Mouse (Mus musculus) cerebellum, postnatal 36 days (tissue): ENCODE measurements around the gene Aldh2.
A peak's percentile ranks its signal among the peaks of the same experiment; 100 is the strongest.

ENCODE experiments used
- DNase-seq, 2 experiments: peaks; one replicate each; pipeline ENCODE4 v3.0.0; 2021 to 2022; ENCODE audit warnings: mixed read lengths in 2 of 2

Gene Aldh2

DNA sequence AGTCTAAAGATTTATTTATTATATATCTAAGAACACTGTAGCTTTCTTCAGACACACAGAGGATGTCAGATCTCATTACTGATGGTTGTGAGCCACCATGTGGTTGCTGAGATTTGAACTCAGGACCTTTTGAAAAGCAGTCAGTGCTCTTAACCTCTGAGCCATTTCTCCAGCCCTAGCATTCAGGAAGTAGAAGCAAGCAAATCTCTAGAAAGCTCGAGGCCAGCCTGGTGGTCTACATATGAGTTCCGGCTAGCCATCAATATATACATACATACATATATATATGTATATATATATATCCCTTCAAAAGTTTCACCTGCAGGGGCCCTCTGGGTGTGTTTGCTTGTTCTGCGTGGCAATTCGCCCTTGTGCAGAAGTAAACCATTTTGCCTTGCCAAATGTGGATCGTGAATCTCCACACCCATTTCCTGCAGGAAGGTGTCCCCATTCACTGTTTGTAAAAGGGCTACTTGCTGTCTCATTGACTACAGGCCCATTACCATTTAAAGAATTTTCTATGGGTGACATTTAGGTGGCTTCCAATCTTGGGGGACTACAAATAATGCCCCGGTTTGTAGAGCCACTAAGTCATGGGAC lies 1.2 kb upstream of the Aldh2 start:
- no peak for DNase-seq

DNA sequence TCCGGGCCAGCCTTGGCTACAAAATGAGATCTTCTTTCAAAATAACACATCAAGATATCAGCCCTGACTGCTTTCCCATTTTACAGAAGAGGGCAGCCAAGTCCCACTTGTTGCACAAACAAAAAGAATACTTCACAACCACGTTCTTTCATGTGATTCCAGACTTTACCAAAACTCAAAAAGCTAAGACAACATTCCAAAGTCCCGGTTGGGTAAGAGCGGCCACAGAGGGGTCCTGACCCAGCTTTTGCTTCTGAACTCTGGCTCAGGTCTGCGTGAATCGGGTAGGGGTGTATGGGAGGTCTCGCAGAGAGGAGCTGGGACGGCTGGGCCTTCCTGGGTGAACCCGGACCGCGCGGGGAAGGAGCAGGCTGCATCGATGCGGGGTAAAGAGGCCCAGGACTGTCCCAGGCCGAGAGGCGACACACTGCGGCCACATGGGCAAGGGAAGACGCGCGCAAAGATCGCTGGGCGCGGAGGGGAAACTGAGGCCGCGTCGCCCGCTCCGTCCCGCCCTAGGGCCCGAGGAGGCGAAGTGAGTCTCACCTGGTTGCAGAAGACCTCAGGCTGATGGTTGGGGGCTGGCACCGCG lies 712 bp downstream of the Aldh2 start:
- no peak for DNase-seq

DNA sequence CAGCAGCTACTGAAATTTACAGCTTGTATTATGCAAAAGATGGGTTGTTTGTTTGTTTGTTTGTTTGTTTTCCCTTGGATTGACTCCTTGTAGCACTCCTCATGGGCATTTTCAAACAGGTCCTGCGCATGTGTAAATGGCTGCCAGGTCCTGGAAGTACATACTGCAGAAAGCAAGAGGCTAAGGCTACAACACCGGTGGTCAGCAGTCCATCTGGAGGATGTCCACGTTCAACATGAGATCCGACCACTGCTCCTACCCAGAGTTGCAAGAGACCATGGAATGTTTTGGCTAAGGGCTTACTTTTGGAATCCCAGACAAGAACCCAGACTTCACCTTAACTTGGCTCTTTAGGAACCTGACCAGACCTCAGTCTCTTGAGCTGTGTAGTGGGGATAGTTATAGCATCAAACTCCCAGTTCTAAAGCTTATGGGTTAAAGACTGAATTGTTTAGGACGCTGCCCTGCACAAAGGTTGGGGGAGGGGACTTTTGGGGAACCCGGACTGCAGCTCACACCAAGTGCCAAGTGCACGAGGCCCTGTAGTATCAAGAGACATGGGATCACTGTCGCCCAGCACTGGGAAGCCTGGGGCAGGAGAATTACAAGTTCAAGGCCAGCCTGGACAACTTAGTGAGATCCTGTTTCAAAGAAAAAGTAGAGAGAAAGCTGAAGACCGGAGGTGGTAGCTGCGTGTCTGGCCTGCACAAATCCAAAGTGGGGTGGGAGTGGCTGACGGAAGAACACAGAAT lies 1.4 kb downstream of the Aldh2 start:
- no peak for DNase-seq

DNA sequence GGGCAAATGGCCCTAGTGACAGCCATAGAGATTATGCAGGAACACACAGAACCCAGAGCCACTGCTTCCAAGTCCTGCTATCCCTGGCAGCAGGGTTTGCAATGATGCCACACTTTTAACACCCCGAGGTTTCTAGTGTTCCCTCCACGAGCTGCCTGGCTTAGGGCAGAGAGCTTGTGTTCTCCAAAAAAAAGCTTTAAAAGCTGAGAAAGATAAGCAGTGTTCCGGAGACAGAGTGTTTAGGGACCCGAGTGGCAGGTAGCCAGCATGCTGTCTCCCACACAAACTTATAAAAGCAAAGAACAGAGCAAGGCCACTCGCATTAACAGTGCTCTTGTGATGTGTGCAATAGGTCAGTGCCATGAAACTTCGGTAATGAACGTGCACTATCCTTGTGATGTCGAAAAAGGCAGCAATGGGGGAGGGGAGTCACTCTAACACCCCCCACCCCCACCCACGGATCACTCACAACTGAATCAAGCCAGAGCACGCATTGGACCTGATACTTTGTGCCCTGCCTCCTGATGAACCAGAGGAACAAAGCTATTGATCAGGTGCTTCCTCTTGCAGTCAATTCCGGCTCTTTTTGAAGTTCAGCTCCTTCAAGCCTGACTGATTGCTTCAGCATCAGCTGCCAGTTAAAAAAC lies 2.1 kb downstream of the Aldh2 start:
- DNase-seq = no peak

DNA sequence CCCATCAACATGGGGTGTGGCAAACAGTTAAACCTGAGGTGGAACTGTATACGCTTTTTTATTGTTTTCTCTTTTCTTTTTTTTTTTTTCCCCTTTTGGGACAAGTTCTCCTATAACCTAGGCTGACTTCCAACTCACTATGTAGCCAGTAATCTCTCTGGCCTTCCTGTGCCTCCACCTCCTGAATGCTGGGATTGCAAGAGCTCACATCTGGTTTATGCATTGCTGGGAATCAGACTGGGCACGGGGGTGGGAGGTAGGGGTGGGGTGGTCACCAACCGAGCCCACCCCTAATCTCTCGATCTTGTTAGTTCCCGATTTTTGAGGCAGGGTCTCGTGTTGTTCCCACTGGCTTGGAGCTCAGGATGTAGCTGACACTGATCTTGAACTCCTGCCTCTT lies 3.7 kb downstream of the Aldh2 start:
- no peak for DNase-seq

DNA sequence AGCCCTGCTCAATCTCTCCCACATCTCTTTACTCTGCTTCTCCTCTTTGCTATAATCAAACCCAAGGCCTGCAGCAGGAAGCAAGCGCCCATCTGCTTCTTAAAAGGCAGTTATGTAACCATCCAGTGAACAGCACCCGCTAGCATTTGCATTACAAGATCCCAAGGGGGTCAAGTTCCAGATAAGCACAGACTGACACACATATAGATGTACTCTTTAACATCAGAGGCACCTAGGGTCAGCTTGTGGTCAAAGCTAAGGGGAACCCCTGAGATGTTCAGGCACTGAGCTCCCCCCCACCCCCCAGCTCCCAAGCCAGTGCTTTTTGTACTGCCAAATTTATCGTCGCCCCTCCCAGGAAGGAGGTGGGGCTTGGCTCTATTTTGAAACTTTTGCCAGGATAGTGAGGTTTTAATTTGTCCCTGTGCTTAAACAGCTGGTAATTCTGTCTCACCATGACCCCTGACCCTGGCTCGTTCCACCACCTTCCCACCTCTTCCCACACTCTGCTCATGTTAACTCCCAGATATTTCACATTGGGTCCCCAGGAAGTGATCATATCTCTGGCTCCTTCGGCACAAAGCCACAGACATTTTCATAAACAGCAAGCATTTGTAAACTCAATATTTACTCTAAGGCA lies 7.1 kb downstream of the Aldh2 start:
- no peak for DNase-seq

- DNase-seq = no peak
These were observed 7.9 kb downstream of the Aldh2 start for GRCm38 (mm10) chr5:121585699-121586098.

DNA sequence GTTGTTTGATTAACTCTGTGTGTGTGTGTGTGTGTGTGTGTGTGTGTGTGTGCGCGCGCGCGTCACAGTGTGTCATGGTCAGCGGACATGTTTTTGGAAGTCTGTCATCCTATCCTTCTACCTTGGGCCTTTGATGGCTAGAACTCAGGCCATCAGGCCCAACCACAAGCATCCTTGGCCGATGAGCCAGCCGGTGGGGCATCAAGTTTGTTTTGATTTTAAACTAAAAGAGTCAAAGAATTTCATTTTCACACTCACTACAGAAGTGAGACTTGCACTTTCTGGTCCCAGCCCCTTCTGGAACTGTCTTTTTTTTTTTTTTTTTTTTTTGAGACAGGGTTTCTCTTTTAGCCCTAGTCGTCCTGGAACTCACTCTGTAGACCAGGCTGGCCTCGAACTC lies 8.6 kb downstream of the Aldh2 start:
- DNase-seq = no peak

- peak; percentile 49 to 66 for DNase-seq
These were observed 9.7 kb downstream of the Aldh2 start for GRCm38 (mm10) chr5:121583765-121584501.

DNA sequence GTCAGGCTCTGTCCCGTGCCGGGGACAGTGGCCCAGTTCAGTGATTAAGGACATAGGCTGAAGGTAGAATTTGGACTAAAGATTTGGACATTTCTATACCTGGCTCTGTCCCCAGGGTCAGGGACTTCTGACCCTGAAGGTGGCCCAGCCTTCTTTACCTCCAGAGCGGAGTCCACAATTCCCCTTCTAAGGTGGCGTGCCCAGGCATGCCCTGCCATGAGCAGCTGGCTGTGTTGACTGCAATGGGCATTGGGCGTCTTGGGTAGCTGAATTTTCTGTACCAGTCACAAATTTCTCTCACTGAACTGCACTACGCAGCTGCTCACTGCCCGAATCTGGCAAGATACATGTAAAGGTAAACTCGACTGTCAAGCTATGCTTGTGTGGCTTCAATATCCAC lies 11.7 kb downstream of the Aldh2 start:
- DNase-seq = no peak

DNA sequence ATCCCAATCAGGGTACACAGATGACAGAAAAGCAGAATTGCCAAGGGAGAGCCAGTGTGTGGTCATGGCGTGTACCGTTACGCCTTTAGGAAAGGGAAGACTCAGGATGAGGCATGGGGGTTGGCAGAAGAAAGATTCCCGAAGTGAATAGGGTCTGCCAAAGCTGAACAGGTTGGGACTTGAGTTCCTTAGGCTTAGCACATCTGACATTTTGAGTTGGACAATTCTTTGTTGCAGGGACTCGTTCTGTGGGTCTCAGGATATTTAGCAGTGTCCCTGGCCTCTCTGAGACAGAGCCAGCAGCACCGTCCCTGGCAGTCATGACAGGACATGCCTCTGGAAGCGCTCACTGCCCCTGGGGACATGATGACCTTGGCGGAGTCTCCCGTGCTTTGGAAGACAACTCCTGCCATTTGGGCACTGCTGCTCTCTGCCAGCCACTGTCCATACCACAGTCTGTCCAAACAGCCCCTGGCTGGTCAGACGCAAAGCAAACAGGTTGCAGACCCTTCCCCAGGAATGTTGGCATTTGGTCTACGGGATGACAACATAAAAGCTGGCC lies 16.6 kb downstream of the Aldh2 start:
- no peak for DNase-seq

DNA sequence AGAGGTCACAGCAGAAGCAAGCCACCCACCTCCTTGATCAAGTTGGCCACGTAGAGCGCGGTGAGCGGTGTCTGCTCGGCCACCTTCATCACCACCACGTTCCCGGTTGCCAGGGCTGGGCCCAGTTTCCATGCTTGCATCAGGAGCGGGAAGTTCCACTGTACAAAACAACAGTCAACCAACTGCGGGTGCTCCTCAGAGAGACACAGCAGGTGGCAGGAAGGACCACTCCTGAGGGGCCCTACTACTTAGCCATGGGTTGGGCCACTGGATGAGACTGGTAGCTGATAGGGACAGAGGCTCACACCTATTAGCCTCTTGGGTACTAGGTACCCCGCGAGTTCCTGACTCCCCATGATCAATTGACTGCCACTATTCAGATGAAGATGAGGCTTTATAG lies 17.8 kb downstream of the Aldh2 start:
- no peak for DNase-seq

DNA sequence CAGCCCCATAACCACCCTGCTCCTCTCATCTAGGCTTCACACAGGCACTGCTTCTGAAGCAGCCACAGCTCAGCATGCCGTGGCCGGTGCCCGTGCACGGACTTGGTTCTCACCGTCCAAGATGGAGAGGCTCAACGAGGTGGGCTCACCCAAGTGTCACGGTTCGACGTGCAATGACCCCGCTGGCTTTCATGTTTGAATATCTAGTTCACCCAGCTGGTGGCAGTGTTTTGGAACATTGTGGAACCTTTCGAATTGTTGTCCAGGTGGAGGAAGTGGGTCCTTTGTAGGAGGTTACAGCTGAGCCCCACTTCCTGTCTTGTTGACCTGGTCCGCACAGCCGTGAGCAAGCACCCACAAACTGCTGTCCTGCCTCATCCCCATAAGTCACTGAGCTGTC lies 19.5 kb downstream of the Aldh2 start:
- DNase-seq = no peak

- DNase-seq = no peak
These were observed 22.8 kb downstream of the Aldh2 start for GRCm38 (mm10) chr5:121570787-121571186.

DNA sequence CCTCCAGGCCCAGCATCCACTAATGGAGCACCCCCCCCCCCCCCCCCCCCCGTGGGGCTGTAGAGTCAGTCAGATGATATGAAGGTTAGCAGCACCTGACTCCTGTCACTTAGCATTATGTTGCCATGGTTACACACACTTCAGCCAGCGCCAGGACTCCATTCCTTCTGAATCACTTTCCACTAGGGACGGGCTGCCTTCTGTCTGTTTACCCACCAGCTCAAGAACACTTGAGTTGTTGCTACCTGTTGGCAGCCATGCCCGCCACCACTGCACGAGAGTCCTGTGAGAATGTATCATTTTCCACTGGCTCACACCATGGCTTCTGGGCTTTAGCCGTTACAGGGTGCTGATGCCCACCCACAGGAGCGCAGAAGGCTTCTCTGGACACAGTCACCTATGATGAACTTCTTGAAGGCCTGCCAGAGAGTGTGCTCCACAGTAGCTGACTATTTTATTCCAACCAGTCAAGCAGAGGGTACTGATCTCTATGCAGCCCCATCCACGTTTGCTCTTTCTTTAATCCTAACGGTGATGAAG lies 23.7 kb downstream of the Aldh2 start:
- no peak for DNase-seq

DNA sequence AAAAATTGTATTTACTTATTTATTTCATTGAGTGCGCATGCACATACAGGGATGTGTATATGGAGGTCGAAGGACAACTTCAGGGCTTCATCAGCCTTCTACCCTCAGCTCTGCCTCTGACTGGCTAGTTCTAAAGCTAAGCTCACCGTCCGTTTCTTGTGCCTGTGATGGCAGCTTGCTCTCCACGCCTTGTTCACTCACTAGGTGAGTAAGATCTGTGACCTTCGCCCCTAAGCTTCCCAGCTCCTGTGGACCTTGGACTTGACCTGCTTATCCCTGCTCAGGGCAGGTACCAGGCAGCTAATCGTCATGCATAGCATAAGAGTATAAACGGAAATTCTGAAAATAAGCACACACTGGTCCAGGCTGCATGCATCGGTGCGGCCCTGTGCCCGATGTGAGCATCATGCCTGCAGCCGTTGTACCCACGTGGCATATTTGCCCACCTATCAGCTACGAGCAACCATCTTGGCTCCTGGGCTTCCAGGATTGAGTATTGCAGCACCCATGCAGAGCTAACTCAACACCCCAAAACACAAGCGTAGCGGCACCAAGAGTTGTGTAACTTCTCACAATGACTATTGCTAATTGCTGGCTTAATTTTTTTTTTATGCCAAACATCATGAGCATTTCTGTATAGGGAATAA lies 27.5 kb downstream of the Aldh2 start:
- DNase-seq = no peak

- DNase-seq = peak; percentile 62 to 67
These were observed 29.1 kb downstream of the Aldh2 start for GRCm38 (mm10) chr5:121564468-121564895.

GRCm38 (mm10) chr5:121562436-121562835 lies 31.2 kb downstream of the Aldh2 start:
- DNase-seq = no peak

DNA sequence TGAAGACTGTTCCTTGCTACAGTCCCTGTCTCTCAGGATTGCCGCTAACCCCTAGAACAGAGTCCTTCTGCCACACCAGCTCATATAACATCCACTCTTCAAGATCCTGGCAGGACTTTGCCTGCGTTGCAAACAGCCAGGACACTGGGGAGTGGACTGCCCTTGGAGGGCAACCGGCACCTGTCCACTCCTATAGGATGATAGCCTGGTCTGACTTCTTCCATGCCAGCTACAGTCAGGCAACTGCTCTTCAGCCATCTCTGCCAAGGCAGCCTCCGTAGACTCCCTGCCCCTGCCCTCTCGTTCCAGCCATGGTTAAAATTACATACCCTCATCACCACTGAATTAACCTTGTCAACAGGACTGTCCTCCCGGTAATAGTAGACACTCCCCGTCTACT lies 44.4 kb downstream of the Aldh2 start:
- DNase-seq = no peak

DNA sequence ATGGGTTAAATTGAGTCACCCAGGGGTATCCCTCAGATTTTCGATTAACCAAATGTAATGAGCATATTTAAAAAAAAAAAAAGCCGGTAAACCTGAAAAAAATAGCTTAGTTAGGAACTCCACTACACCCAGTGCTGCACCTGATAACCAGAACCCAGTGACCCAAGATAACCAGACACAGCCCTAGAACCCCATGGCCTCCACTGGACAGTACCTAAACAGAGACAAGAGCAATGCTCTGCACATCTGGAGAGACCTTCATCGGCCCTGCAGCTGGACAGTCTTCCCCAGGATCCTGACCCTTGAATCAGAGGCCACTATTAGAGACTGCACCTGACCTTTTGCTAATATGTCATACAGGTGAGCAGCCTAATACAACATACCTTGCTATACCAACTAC lies 46.5 kb downstream of the Aldh2 start:
- DNase-seq = no peak

- DNase-seq = peak; percentile 18 to 38
These were observed 47.1 kb downstream of the Aldh2 start for GRCm38 (mm10) chr5:121546530-121546895.
